Mouse (Mus musculus) midbrain, embryonic 13.5 days (tissue): Measurements from ENCODE around the gene Ccdc134. TPM values are rescaled to one million over a fixed set of nuclear protein-coding genes. Genes with fewer than 3 reads are reported as not detected.

Experiments
- ATAC-seq: fragments of 200-750 bp; cut with Nextera tagmentation; 2 replicates; pipeline ENCODE4 v1.8.0; 2017; ENCODE audit warnings: mild to moderate bottlenecking, moderate TSS enrichment, moderate library complexity
- H3K27ac ChIP-seq: fragments of 300-500 bp; sonication (generic); 2 replicates; pipeline ENCODE4 v1.5.1; 2015; ENCODE audit warnings: inconsistent platforms, mild to moderate bottlenecking, moderate library complexity
- H3K27me3 ChIP-seq: fragments of 300-500 bp; sonication (generic); 2 replicates; pipeline ENCODE4 v1.6.1; 2015; ENCODE audit warnings: mild to moderate bottlenecking, inconsistent platforms
- H3K36me3 ChIP-seq: fragments of 300-500 bp; sonication (generic); 2 replicates; pipeline ENCODE4 v1.6.1; 2015; ENCODE audit warnings: mild to moderate bottlenecking, inconsistent platforms
- H3K4me1 ChIP-seq: fragments of 300-500 bp; sonication (generic); replicated peaks from 2 replicates; pipeline ENCODE4 v1.6.1; 2015; ENCODE audit warnings: inconsistent platforms
- H3K4me2 ChIP-seq: fragments of 300-500 bp; sonication (generic); replicated peaks from 2 replicates; pipeline ENCODE4 v1.6.1; 2015; ENCODE audit warnings: moderate library complexity, mild to moderate bottlenecking, inconsistent platforms
- H3K4me3 ChIP-seq: fragments of 300-500 bp; sonication (generic); replicated peaks from 2 replicates; pipeline ENCODE4 v1.5.1; 2015; ENCODE audit warnings: mild to moderate bottlenecking, inconsistent platforms
- H3K9ac ChIP-seq: fragments of 300-500 bp; sonication (generic); replicated peaks from 2 replicates; pipeline ENCODE4 v1.6.1; 2015; ENCODE audit warnings: mild to moderate bottlenecking, inconsistent platforms
- H3K9me3 ChIP-seq: fragments of 300-500 bp; sonication (generic); 2 replicates; pipeline ENCODE4 v1.6.1; 2016; ENCODE audit warnings: mild to moderate bottlenecking, inconsistent platforms
- whole genome bisulfite sequencing: fragments of 180-500 bp; shearing (Covaris S2); methylation state at CpG from one replicate; pipeline ENCODE4 v1.1.7; 2015; 5-methylcytosine and 5-hydroxymethylcytosine counted together
- polyA plus RNA-seq: library from polyadenylated mRNA; unstranded; fragments of >200 nt; fragmentation: Nextera tagmentation; extraction: Ambion mirVana; gene quantifications from 2 replicates; pipeline ENCODE4 v1.2.1, GENCODE M21; 2015

Ccdc134 gene
- polyA plus RNA-seq, 1 experiment from 2014 or later = 14.0 TPM

DNA sequence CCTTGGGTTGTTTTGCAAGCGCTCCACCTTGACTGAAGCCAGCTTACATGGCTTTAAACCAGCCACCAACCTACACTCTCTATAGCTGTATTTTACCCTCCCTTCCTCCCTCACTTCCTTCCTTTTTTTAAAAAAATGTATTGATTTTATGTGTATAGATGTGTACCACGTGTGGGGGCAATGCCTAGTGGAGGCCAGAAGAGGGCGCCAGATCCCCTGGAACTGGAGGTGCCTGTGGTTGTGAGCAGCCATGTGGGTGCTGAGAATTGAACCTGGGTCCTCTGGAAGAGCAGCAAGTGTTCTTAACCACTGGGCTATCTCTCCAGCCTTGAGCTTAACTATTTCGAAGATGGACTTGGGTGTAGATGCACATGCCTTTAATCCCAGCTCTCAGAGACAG lies 54.6 kb downstream of the Ccdc134 start:
- H3K4me3 ChIP-seq = no peak overlapping the region

DNA sequence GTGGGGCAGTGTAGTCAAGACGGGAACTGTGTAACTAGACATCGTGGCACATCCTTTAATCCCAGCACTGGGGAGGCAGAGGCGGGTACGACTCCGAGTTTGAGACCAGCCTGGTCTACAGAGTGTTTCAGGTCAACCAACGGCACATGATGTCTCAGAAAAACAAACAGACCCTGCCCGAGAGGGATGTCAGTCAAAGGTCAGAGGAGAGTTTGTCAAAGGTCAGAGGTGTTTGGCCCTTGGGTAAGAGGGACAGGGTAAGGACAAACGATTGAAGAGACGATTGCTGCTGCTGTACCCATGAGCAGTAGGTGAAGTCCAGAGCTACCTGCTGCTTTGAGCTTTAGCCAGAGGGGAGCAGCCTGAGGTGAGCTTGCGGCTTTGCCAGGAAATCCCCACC lies 55.9 kb downstream of the Ccdc134 start:
- ATAC-seq = no peak
- no peak overlapping the region for H3K4me3 ChIP-seq
- 0 out of 2 replicates have a peak overlapping the region, but pooled peaks have one; percentile 5 for H3K27ac ChIP-seq
- H3K4me2 ChIP-seq = no peak overlapping the region
- no peaks in the 10 kb centered on the region for H3K4me1 ChIP-seq
- no peaks in the 10 kb centered on the region for H3K27me3 ChIP-seq
- no peak overlapping the region for H3K9ac ChIP-seq
- WGBS = 87% methylated on average over 10 of the region's 10 CpGs
- peaks cover 99% of the 10 kb centered on the region for H3K36me3 ChIP-seq
- peaks cover 9% of the 10 kb centered on the region; the same call in 1 of the 2 replicates for H3K9me3 ChIP-seq

More for the DNA sequence above, 54.6 kb downstream of the Ccdc134 start:
- no peak for ATAC-seq
- H3K36me3 ChIP-seq = peaks cover 100% of the 10 kb centered on the region
- H3K9ac ChIP-seq = no peak overlapping the region
- H3K27me3 ChIP-seq = no peaks in the 10 kb centered on the region
- no peak overlapping the region for H3K27ac ChIP-seq
- peaks cover 9% of the 10 kb centered on the region; the same call in 1 of the 2 replicates for H3K9me3 ChIP-seq
- H3K4me1 ChIP-seq = no peaks in the 10 kb centered on the region
- 98% methylated on average over 4 of the region's 4 CpGs for WGBS
- no peak overlapping the region for H3K4me2 ChIP-seq

GRCm38 (mm10) chr15:82184183-82184582 lies 56.5 kb downstream of the Ccdc134 start:
- peaks cover 9% of the 10 kb centered on the region; the same call in 1 of the 2 replicates for H3K9me3 ChIP-seq
- 84% methylated on average over 7 of the region's 7 CpGs for WGBS
- no peak overlapping the region for H3K4me3 ChIP-seq
- no peaks in the 10 kb centered on the region for H3K4me1 ChIP-seq
- ATAC-seq = no peak
- peaks cover 99% of the 10 kb centered on the region for H3K36me3 ChIP-seq
- no peak overlapping the region for H3K4me2 ChIP-seq
- no peak overlapping the region for H3K9ac ChIP-seq
- 0 out of 2 replicates have a peak overlapping the region, but pooled peaks have one; percentile 5 for H3K27ac ChIP-seq
- H3K27me3 ChIP-seq = no peaks in the 10 kb centered on the region

DNA sequence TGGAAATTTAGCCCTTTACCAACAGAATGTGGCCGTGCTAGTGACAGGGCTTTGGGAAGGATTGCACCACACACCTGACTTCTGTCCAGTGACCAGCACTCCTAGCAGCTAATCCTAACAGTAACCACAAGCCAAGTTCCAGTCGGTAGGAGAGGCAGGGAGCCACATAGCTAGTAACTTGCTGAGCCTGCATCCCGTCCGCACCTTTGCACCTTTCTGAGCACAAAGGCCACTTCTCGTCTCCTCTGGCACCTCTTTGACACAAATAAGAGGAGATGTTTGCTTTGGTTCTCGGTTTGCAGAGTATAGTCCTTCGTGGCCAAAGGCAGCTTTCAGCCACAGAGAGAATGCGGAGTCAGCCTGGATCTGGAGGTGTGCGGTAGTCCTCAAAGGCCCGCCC lies 56.9 kb downstream of the Ccdc134 start:
- Histone ChIP-seq H3K36me3 (peaks cover 99% of the 10 kb centered on the region), H3K4me1 (no peaks in the 10 kb centered on the region), H3K4me3 (no peak overlapping the region), H3K9me3 (peaks cover 9% of the 10 kb centered on the region; the same call in 1 of the 2 replicates), H3K4me2 (no peak overlapping the region), H3K27me3 (no peaks in the 10 kb centered on the region), H3K9ac (no peak overlapping the region), H3K27ac (no peak overlapping the region)
- 93% methylated on average over 10 of the region's 10 CpGs for WGBS
- no peak for ATAC-seq

- Histone ChIP-seq H3K9me3 (peaks cover 9% of the 10 kb centered on the region; the same call in 1 of the 2 replicates), H3K4me2 (no peak overlapping the region), H3K9ac (no peak overlapping the region), H3K4me3 (no peak overlapping the region), H3K36me3 (peaks cover 99% of the 10 kb centered on the region), H3K27me3 (no peaks in the 10 kb centered on the region), H3K27ac (no peak overlapping the region), H3K4me1 (no peaks in the 10 kb centered on the region)
- WGBS = 90% methylated on average over 14 of the region's 14 CpGs
- no peak for ATAC-seq
Measured at GRCm38 (mm10) chr15:82185062-82185783, 57.5 kb downstream of the Ccdc134 start.

DNA sequence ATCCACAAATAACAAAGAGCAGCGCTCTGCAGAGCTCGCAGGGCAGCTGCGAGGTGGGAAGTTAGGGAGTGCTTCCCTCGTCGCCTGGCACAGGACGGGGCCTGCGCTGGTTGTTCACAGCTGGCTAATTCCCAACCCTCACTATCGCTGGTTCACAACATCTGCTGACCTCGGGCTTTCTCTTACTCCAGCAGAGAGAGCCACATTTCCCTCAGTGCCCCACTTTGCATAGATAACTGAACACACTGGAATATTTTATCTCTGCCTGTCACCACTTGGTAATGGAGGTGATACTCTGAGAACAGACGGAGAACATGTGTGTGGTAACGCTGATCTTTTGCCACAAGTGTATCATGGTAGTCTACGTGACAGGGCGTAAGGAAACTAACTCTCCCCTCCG lies 58.4 kb downstream of the Ccdc134 start:
- WGBS = 85% methylated on average over 14 of the region's 14 CpGs
- H3K9me3 ChIP-seq = peaks cover 9% of the 10 kb centered on the region; the same call in 1 of the 2 replicates
- ATAC-seq = no peak
- H3K4me1 ChIP-seq = no peaks in the 10 kb centered on the region
- H3K4me3 ChIP-seq = no peak overlapping the region
- no peak overlapping the region for H3K27ac ChIP-seq
- no peak overlapping the region for H3K4me2 ChIP-seq
- H3K27me3 ChIP-seq = no peaks in the 10 kb centered on the region
- peaks cover 97% of the 10 kb centered on the region for H3K36me3 ChIP-seq
- no peak overlapping the region for H3K9ac ChIP-seq

DNA sequence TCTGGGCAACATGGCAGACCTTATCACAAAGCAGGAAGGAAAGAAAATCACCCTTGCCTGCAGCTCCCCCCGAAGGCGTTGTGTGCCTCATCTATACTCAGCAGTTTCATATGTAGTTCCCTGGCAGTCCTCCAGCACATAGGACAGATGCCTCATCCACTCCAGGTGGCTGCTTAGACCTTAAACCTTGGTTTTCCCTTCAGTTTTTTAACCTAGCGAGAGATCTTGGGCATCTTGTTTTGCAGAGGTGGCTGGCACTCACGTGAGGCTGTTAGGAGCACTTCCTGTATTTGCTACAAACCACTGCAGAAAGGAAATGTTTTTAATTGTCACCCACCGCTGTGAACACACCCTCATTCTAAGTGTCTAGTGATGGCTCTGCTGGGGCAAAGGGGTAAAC lies 59.2 kb downstream of the Ccdc134 start:
- Histone ChIP-seq H3K27ac (no peak overlapping the region), H3K27me3 (no peaks in the 10 kb centered on the region), H3K4me1 (no peaks in the 10 kb centered on the region), H3K4me2 (no peak overlapping the region), H3K9me3 (peaks cover 6% of the 10 kb centered on the region; the same call in 1 of the 2 replicates), H3K4me3 (no peak overlapping the region), H3K36me3 (peaks cover 96% of the 10 kb centered on the region), H3K9ac (no peak overlapping the region)
- 94% methylated on average over 5 of the region's 5 CpGs for WGBS
- no peak for ATAC-seq

DNA sequence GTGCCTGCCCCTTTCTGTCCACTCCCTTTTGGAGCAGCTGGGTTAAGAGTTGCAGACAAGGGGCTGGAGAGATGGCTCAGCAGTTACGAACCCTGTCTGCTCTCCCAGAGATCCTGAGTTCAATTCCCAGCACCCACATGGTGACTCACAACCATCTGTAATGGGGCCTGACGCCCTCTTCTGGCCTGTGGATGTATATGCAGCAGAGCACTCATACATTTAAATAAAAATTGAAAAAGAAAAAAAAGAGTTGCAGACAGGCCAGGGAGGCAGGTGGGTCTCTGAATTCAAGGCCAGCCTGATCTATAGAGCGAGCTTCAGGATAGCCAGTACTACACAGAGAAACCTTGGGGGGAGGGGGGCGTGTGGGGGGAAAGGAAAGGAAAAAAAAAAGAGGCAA lies 59.7 kb downstream of the Ccdc134 start:
- Histone ChIP-seq H3K9ac (no peak overlapping the region), H3K36me3 (peaks cover 96% of the 10 kb centered on the region), H3K4me3 (no peak overlapping the region), H3K4me1 (no peaks in the 10 kb centered on the region), H3K27ac (no peak overlapping the region), H3K9me3 (peaks cover 2% of the 10 kb centered on the region; the same call in 1 of the 2 replicates), H3K27me3 (no peaks in the 10 kb centered on the region), H3K4me2 (no peak overlapping the region)
- WGBS = 92% methylated on average over 4 of the region's 4 CpGs
- no peak for ATAC-seq

- H3K27ac ChIP-seq = no peak overlapping the region
- no peak for ATAC-seq
- H3K9ac ChIP-seq = no peak overlapping the region
- no peaks in the 10 kb centered on the region for H3K4me1 ChIP-seq
- no peak overlapping the region for H3K4me2 ChIP-seq
- H3K4me3 ChIP-seq = no peak overlapping the region
- WGBS = 91% methylated on average over 1 of the region's 1 CpGs
- H3K36me3 ChIP-seq = peaks cover 96% of the 10 kb centered on the region
- no peaks in the 10 kb centered on the region for H3K9me3 ChIP-seq
- H3K27me3 ChIP-seq = no peaks in the 10 kb centered on the region
Measured at GRCm38 (mm10) chr15:82187924-82188323, 60.2 kb downstream of the Ccdc134 start.

DNA sequence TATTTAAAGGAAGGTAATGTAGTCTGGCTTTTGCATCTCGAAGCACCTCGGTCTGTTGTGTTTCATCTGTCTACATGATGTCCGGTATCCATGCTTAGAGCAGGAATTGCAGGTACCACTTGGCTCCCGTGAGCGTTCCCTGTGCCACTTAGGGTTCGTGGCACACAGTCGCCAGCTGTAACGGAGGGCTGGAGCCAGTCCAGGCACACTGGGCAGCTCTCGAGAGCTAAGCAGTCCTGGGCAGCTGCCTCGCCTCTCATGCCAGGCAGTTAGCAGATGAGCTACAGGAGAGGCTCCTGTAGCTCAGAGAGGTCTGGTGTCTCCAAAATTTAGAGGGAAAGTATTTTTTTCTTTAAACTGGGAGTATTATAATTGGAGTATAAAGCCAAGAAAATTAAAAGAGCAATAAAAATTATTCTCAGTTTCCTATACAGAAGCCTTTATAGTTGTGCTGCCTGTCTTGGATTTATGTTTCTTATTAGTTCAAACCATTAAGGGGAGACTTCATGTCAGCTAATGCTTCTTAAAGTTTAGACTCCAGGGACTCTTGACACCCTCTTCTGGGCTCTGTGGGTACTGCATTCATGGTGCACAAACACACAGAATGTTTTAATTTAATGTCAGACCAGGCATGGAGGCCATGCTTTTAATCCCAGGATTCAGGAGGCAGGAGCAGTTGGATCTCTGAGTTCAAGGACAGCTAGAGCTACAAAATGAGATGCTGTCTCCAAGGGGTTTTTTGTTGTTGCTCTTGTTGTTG lies 60.9 kb downstream of the Ccdc134 start:
- Histone ChIP-seq H3K27ac (no peak overlapping the region), H3K36me3 (peaks cover 96% of the 10 kb centered on the region), H3K9ac (no peak overlapping the region), H3K27me3 (no peaks in the 10 kb centered on the region), H3K4me1 (no peaks in the 10 kb centered on the region), H3K4me3 (no peak overlapping the region), H3K9me3 (no peaks in the 10 kb centered on the region), H3K4me2 (no peak overlapping the region)
- 96% methylated on average over 10 of the region's 10 CpGs for WGBS
- ATAC-seq = no peak
